Mouse (Mus musculus) WW6 (cell line): ENCODE measurements at regions not wholly inside any gene's neighbourhood (a gene's known extent, or its start where the extent isn't known, plus 50 kb on each side); places are given as distances from the start of the nearest gene placed in this dataset.
A peak's percentile ranks its signal among the peaks of the same experiment; 100 is the strongest.

Experiments
- DNase-seq: peaks from one replicate; pipeline ENCODE4 v3.0.0-alpha.2; 2013; ENCODE audit warnings: low read depth, low spot score

- DNase-seq: no peak
Observed at GRCm38 (mm10) chr11:71887211-71887610, 137.5 kb downstream of the Wscd1 start.

GRCm38 (mm10) chr11:71886771-71887170, 137.1 kb downstream of the Wscd1 start:
- DNase-seq: no peak

GRCm38 (mm10) chr11:71884861-71885260, 135.1 kb downstream of the Wscd1 start:
- DNase-seq: no peak

GRCm38 (mm10) chr11:71881841-71882240, 132.1 kb downstream of the Wscd1 start:
- DNase-seq: no peak

- no peak for DNase-seq
Observed at GRCm38 (mm10) chr11:71871297-71871696, 121.6 kb downstream of the Wscd1 start.

- no peak for DNase-seq
Observed at GRCm38 (mm10) chr11:71866690-71867089, 117.0 kb downstream of the Wscd1 start.

- DNase-seq: no peak
Observed at GRCm38 (mm10) chr11:71857926-71858325, 108.2 kb downstream of the Wscd1 start.

GRCm38 (mm10) chr11:71855557-71855956, 105.8 kb downstream of the Wscd1 start:
- no peak for DNase-seq

- no peak for DNase-seq
Observed at GRCm38 (mm10) chr11:71855058-71855457, 105.3 kb downstream of the Wscd1 start.

GRCm38 (mm10) chr11:71847684-71848367, 98.1 kb downstream of the Wscd1 start:
- peak; percentile 5 for DNase-seq

GRCm38 (mm10) chr11:71846496-71846895, 96.8 kb downstream of the Wscd1 start:
- no peak for DNase-seq

- DNase-seq: no peak
Observed at GRCm38 (mm10) chr11:71840635-71841443, 91.1 kb downstream of the Wscd1 start.
